28 mouse cellular contexts compared by ENCODE assay signal in the genomic region with DNA sequence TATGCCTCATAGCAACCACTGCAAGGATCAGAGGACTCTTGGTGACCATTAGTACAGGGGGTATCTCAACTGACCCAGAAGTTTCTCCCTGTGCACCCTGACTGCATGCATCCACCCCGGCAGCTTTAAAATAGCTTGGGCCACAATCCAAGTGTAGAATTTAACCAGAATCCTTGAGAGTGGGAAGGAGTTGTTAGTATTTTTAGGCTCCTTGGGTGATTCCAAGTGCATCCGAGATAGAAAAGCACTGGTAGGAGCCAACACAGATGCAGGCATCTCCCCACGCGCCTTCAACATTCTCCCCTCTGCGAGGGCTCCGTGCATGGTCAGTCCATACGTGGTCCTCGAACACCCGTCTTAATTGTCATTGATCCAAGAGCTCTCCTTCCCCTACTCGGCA. TPM values are rescaled to one million over a fixed set of nuclear protein-coding genes. Genes with fewer than 3 reads are reported as not detected.
DNase-seq lines count a peak whose midpoint lies in the region; TF ChIP-seq lines count a peak whose summit lies in the region.
"Had no signal": no experiment of that assay in that cellular context is flagged by ENCODE, and none has a peak within 500 bp of the region (broad histone marks: within the 10 kb centered on the region; RNA-seq: fewer than 3 reads in every experiment).

No protein-coding gene starts in this region.

- peak; percentile 24 to 63 for DNase-seq in frontal cortex, postnatal 36 days (ENCODE audit: low spot score in 2 of 2)
- DNase-seq in frontal cortex, postnatal 14 days (ENCODE audit: low spot score in 2 of 2): no peak
- no peak for DNase-seq in left cerebral cortex, adult 2 months (ENCODE audit: extremely low spot score in 1 of 2, low spot score in 2 of 2)
- DNase-seq in left cerebral cortex, postnatal 4 days: no peak
- peak; percentile 64 for DNase-seq in telencephalon, adult 2 months (ENCODE audit: low read depth, low spot score)
- DNase-seq in heart, adult 2 months: no peak
- DNase-seq: adrenal gland, adult 2 months; adrenal gland, postnatal 14 days; cerebellum, adult 11 months; cerebellum, adult 2 months; cerebellum, adult 9-11 months; cerebellum, postnatal 36 days; embryo, embryonic 11 days; gastrocnemius, postnatal 10 days; gastrocnemius, postnatal 36 days had no signal

- TF ChIP-seq EP300 in heart, adult 2 months (IDR thresholded peaks at IDR 0.05; ENCODE audit: insufficient read depth, low read depth, low read length): no peak

- no peaks in the 10 kb centered on the region for H3K79me2 ChIP-seq in heart, adult 2 months (replicated peaks; ENCODE audit: control insufficient read depth, insufficient read depth, low read length)

- H3K36me3 ChIP-seq in heart, adult 2 months (ENCODE audit: control insufficient read depth, insufficient read depth, low read length): no peaks in the 10 kb centered on the region
- H3K36me3 ChIP-seq: embryonic facial prominence, embryonic 10.5 days; embryonic facial prominence, embryonic 13.5 days; forebrain, embryonic 12.5 days; forebrain, embryonic 15.5 days; hindbrain, embryonic 12.5 days; hindbrain, embryonic 15.5 days had no signal

- no peak overlapping the region for H3K4me3 ChIP-seq in left cerebral cortex, adult 2 months
- no peak overlapping the region for H3K4me3 ChIP-seq in brown adipose tissue, adult 24 weeks (ENCODE audit: insufficient read depth, low read depth, low read length)
- no peak overlapping the region for H3K4me3 ChIP-seq in heart, adult 2 months
- H3K4me3 ChIP-seq: embryonic facial prominence, embryonic 10.5 days; embryonic facial prominence, embryonic 13.5 days; erythroblast, embryonic 14.5 days; forebrain, embryonic 12.5 days; forebrain, embryonic 15.5 days; hindbrain, embryonic 12.5 days; hindbrain, embryonic 15.5 days had no signal

- TF ChIP-seq POLR2A in heart, adult 2 months (IDR thresholded peaks at IDR 0.05; ENCODE audit: insufficient read depth, low read depth, low read length): no peak

- WGBS in heart, adult 2 months: 81% methylated on average over 10 of the region's 10 CpGs

- TF ChIP-seq CTCF in left cerebral cortex, adult 2 months (IDR thresholded peaks at IDR 0.05): no peak
- no peak for TF ChIP-seq CTCF in heart, adult 2 months (IDR thresholded peaks at IDR 0.05)

- no peak overlapping the region for H3K9ac ChIP-seq in heart, adult 2 months (ENCODE audit: low read depth, low read length)
- H3K9ac ChIP-seq: embryonic facial prominence, embryonic 13.5 days; forebrain, embryonic 12.5 days; forebrain, embryonic 15.5 days; hindbrain, embryonic 12.5 days; hindbrain, embryonic 15.5 days had no signal

- no peaks in the 10 kb centered on the region for H3K4me1 ChIP-seq in brown adipose tissue, adult 24 weeks (ENCODE audit: control insufficient read depth, insufficient read depth, insufficient read length, low read length)
- H3K4me1 ChIP-seq in heart, adult 2 months (ENCODE audit: control insufficient read depth, insufficient read depth, low read length): no peaks in the 10 kb centered on the region
- H3K4me1 ChIP-seq: forebrain, embryonic 12.5 days; forebrain, embryonic 15.5 days; hindbrain, embryonic 12.5 days; hindbrain, embryonic 15.5 days had no signal

- H3K27ac ChIP-seq in left cerebral cortex, adult 2 months: peak overlapping the region; percentile 54
- H3K27ac ChIP-seq in brown adipose tissue, adult 24 weeks (replicated peaks; ENCODE audit: low read depth, low read length): peak overlapping the region; percentile 78
- no peak overlapping the region; the same call in 1 of the 2 replicates for H3K27ac ChIP-seq in heart, adult 2 months
- H3K27ac ChIP-seq: embryonic facial prominence, embryonic 10.5 days; embryonic facial prominence, embryonic 13.5 days; forebrain, embryonic 12.5 days; forebrain, embryonic 15.5 days; hindbrain, embryonic 12.5 days; hindbrain, embryonic 15.5 days had no signal

- intact Hi-C loops in left cerebral cortex, adult 2 months (cut with DNase I): no loop called here
- intact Hi-C loops in left cerebral cortex, postnatal 4 days (cut with DNase I): no loop called here
- intact Hi-C loops in heart, adult 2 months (cut with DNase I): no loop called here

- no peaks in the 10 kb centered on the region for H3K27me3 ChIP-seq in heart, adult 2 months (ENCODE audit: control insufficient read depth, insufficient read depth, low read length)
- H3K27me3 ChIP-seq: embryonic facial prominence, embryonic 13.5 days; forebrain, embryonic 12.5 days; forebrain, embryonic 15.5 days; hindbrain, embryonic 12.5 days; hindbrain, embryonic 15.5 days had no signal

RNA-seq across cellular contexts. Expression of a gene that starts 15.9 kb away (rescaled TPM):
- total RNA-seq in left cerebral cortex, adult 2 months (2021): 100 to 1,000 TPM; 133 to 144 TPM
- 10 to 100 TPM; 51.8 to 59.0 TPM for total RNA-seq in left cerebral cortex, postnatal 4 days (2021)
- polyA plus RNA-seq in brown adipose tissue, adult 24 weeks (2012; ENCODE audit: insufficient read depth, insufficient read length, missing spikeins): 4.0 and 9.8 TPM in 2 replicates
- total RNA-seq in heart, adult 2 months (2021): 1 to 10 TPM; 2.2 to 4.6 TPM
- 1.6 and 6.4 TPM in 2 replicates for polyA plus RNA-seq in heart, adult 2 months (2012; rRNA removed)
- total RNA-seq: granulocyte monocyte progenitor cell, adult 5-6 weeks; hematopoietic stem cell, adult 5-6 weeks; MEL had no signal
- polyA plus RNA-seq: C2C12; erythroblast, embryonic 14.5 days; heart, postnatal 0 days had no signal

RNA-seq across cellular contexts. Expression of a gene that starts 56.3 kb away (rescaled TPM):
- total RNA-seq in left cerebral cortex, adult 2 months (2021): 10 to 100 TPM; 14.4 to 16.3 TPM
- 10 to 100 TPM; 21.8 to 24.2 TPM for total RNA-seq in left cerebral cortex, postnatal 4 days (2021)
- polyA plus RNA-seq in brown adipose tissue, adult 24 weeks (2012; ENCODE audit: insufficient read depth, insufficient read length, missing spikeins): 25.1 and 26.9 TPM in 2 replicates
- 10 to 100 TPM; 12.2 to 12.9 TPM for total RNA-seq in heart, adult 2 months (2021)
- 4.7 and 5.6 TPM in 2 replicates for polyA plus RNA-seq in heart, adult 2 months (2012; rRNA removed)

Comparison
In these comparisons a context has a peak if more than half of its experiments do, and no peak if none do; other contexts are left out.
1. DNase-seq: peak in frontal cortex, postnatal 36 days (2 of 2) and telencephalon, adult 2 months (single experiment); none in frontal cortex, postnatal 14 days (0 of 2), left cerebral cortex, adult 2 months (0 of 2), left cerebral cortex, postnatal 4 days (single experiment) and heart, adult 2 months (0 of 2).
2. RNA of a gene that starts 15.9 kb away (total RNA-seq): 133 to 144 TPM in left cerebral cortex, adult 2 months and 51.8 to 59.0 TPM in left cerebral cortex, postnatal 4 days; 2.2 to 4.6 TPM in heart, adult 2 months; every median in the first group is over 4 times any median in the second.